Mouse (Mus musculus) CH12.LX (cell line): Measurements from ENCODE around the gene Cyp51.
A peak's percentile ranks its signal among the peaks of the same experiment; 100 is the strongest.

Source experiments
- CTCF ChIP-seq, 2 experiments: IDR thresholded peaks in 1 of 2; conservative IDR thresholded peaks in 1 of 2; 2 replicates each; pipeline ENCODE4 v1.5.1; 2011 to 2012; ENCODE audit warnings: low read depth in 2 of 2, low read length in 2 of 2, improper control_type of control experiment in 1 of 2, inconsistent platforms in 1 of 2, mild to moderate bottlenecking in 1 of 2, moderate library complexity in 1 of 2
- ELF1 ChIP-seq: IDR thresholded peaks from 2 replicates; pipeline ENCODE4 v1.6.1; 2014; ENCODE audit warnings: low read depth, mild to moderate bottlenecking, inconsistent platforms, low read length, improper control_type of control experiment
- EP300 ChIP-seq: IDR thresholded peaks from 2 replicates; pipeline ENCODE4 v1.6.1; 2011; ENCODE audit warnings: low read length, improper control_type of control experiment
- MXI1 ChIP-seq: IDR thresholded peaks from 2 replicates; pipeline ENCODE4 v1.6.1; 2011; ENCODE audit warnings: mild to moderate bottlenecking, low read depth, low read length, improper control_type of control experiment
- ZNF384 ChIP-seq: IDR thresholded peaks from 2 replicates; pipeline ENCODE4 v1.6.1; 2012; ENCODE audit warnings: low read depth, low read length, improper control_type of control experiment, inconsistent platforms

DNA sequence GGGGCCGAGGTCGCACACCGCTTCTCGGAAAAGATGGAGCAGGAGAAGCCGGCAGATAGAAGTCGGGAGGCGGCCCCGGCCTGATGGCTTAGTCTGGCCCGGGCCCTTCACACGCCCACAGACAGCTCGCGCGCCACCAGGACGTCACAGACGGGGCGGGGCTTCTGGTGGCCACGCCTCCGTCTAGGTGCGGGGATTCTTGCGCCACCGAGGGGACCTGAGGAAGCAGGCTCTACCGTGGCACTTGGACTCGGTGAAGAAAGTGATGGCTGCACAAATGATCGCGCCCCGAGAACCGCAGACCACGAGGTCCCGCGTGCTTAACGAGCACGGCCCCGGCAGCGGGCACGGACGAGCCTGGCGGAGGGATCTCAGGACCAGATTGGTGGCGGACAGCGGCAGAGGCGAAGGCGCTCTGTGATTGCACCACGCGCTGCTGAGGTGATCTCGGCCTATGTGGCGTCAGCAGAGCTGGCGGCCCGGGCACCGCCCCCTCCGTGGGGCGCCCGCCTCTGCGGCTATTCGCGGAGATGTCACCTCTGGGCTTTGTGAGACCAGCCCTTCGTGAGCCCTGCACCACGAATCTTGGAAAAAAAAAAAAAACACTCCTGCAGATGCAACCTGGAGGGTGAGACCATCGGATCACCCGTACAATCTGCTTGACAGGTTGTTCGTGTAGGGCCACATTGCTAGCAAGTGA, at the start of gene Cyp51:
- peak; percentile 72 for TF ChIP-seq MXI1
- TF ChIP-seq EP300, result no peak
- peak; percentile 91 for TF ChIP-seq ZNF384
- no peak for TF ChIP-seq CTCF (conservative IDR thresholded peaks at IDR 0.05 in 1 of 2, IDR thresholded peaks at IDR 0.05 in 1 of 2; ENCODE audit: low read depth in 2 of 2, low read length in 2 of 2)
- TF ChIP-seq ELF1, result no peak
